Mouse (Mus musculus): ENCODE data around the gene Snd1.

Gene Snd1

GRCm38 (mm10) chr6:28635531-28636348 is 160.8 kb downstream of the Snd1 start:
- no peak for DNase-seq (ENCODE audit: low read depth)

- DNase-seq (ENCODE audit: low read depth): no peak
Measured at GRCm38 (mm10) chr6:28640088-28640487, 165.1 kb downstream of the Snd1 start.

GRCm38 (mm10) chr6:28642909-28643308 is 168.0 kb downstream of the Snd1 start:
- no peak for DNase-seq (ENCODE audit: low read depth)

DNA sequence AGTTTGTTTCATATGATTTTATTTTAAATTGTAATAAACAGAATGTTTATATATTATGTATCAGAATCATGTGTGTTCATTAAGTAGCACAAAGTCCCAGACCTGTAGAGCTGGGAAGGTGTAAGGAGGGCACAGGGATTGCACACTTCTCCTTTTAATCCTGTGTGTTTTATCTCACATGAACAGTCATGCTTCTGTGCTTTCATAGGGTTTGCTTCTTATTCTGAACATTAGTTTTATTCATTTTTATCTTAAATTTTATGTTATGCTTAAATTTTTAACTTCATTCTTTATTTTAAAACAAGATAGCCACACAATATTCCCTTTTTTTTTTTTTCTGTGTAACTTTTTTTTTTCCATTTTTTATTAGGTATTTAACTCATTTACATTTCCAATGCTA is 170.3 kb downstream of the Snd1 start:
- DNase-seq (ENCODE audit: low read depth): no peak

DNA sequence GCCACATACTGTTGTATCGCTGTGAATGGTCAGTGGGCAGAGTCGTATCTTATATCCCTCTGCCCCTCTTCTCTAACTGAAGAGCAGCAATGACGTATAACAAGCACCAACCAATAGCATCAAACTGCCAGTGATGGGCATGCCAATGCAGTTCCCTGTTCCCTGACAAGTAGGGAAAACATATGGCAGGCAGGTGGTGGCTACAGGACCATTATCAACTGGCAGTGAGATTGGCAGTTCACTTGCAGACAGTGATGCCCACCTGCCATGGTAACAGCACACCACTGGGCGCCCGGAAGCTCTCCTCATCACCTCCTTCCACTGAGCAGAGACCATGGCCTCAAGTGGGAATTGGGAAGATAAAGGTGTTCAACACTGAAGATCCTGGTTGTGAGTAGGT is 181.6 kb downstream of the Snd1 start:
- no peak for DNase-seq (ENCODE audit: low read depth)

GRCm38 (mm10) chr6:28663004-28663403 is 188.1 kb downstream of the Snd1 start:
- DNase-seq (ENCODE audit: low read depth): no peak

DNA sequence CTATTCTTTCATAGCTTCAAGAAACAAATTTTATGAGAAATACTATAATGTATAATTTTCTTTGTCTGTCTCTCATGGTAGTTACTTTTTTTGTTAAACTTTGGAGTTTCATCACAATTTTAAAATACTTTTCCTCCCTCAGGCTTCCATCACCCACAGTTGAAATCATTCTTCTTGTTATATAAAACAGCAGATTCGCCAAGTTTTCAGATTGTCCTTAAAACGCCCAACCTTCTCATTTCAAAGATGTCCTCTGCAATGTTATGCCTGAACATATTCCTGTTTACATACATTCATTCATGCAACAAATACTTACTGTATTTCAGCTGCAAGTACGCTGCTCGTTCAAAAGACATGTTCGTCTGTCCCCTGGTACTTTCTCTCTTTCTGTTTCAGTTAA is 188.7 kb downstream of the Snd1 start:
- DNase-seq (ENCODE audit: low read depth): no peak

DNA sequence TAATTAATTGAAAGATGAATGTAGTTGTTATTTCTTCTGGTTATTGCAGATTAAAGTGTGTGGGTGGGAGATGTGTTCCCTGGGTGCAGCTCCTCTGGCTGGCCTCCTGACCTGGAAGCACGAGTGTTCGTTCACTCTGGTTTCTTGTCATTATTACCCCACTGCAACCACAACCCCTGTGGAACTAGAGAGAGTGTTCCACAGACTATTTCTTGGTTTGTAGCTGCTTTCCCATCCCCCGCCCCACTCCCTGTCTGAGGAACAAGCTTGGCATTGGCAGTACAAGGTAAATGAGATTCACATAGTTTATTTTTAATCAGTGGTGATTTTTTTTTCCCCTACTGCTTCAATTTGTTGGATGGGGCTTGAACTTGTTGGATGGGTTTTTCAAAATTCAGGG is 189.8 kb downstream of the Snd1 start:
- DNase-seq (ENCODE audit: low read depth): no peak

DNA sequence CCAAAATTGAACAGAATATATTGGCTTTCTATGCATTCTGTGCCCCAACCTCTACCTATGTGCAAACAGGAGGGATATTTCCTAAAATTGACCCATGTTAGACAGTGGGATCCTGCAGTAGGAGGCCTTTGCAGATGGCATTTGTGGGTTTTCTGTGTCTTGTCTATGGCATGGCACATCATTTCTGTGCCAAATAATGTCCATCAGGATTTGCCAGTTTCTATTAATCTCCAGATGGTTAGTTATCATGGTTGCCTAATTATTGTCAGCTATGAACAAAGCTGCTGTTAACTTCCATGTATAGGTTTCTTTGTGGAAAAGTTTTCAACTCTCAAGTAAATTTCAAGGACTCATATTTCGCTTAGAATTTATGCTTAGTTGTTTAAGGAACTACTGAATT is 192.6 kb downstream of the Snd1 start:
- DNase-seq (ENCODE audit: low read depth): no peak

DNA sequence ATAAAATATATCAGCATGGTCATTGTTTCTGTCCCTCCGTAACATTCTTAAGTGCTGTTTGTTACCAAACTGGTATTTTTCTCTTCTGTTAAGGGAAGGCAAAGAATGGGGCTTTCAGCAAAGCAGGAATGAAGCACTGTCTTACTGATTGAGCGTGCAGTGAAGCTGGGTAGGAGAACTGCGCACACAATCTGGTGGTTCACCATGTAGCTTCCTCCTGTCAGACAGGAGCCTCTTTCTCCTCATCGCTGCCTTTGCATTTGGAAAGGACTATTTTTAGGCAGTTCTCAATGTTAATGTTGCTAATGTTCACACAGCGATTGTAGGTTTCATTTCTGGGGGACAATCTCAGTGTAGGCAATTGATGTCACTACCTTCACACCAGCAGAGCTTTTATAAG is 194.3 kb downstream of the Snd1 start:
- no peak for DNase-seq (ENCODE audit: low read depth)

- no peak for DNase-seq (ENCODE audit: low read depth)
Measured at GRCm38 (mm10) chr6:28672388-28672787, 197.4 kb downstream of the Snd1 start.

GRCm38 (mm10) chr6:28674686-28675085 is 199.7 kb downstream of the Snd1 start:
- DNase-seq (ENCODE audit: low read depth): no peak

- no peak for DNase-seq (ENCODE audit: low read depth)
Measured at GRCm38 (mm10) chr6:28678896-28679295, 204.0 kb downstream of the Snd1 start.

- DNase-seq (ENCODE audit: low read depth): no peak
Measured at GRCm38 (mm10) chr6:28680537-28680936, 205.6 kb downstream of the Snd1 start.

DNA sequence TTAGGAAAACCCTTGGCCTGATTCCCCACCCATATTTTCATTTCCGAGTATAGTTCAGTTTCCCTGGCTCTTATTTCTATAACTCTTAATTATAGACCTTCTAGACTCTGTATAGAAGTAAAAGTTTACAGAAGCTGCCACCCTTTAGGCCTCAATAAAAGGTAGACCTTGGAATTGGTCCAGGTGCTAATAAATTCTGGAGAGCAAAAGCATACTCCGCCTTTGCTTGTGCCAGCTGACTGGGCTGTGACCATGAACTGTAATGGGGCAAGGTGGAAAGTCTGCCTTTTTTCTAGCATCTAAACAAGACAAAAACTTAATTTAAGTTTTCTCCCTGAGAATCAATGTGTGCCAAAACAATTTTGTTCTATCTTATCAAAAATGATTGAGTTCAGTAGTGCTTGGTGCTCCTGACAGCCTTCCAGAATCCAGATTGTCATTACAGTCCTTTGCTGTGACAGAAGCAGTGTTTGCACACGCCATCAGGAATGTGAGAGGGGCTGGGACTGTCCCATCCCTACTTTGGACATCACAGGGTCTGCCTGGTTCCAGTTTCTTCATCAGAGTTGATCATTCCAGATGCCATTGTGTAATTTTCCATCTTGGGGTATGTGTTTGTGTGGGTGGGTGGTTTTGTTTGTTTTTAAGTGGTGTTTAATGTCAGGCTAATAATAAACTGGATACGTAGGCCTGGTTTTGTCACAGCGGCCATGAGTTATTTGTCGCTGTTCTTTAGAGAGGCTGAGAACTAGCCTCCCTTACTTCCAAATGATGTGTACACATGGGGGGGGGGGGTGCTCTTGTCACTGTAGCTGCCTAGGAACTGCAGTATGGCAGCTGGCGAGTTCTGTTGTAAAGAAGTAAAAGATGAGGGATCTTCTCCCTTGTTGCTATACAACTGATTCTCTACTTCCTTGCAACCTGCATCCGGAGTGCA is 206.8 kb downstream of the Snd1 start:
- DNase-seq (ENCODE audit: low read depth): no peak

DNA sequence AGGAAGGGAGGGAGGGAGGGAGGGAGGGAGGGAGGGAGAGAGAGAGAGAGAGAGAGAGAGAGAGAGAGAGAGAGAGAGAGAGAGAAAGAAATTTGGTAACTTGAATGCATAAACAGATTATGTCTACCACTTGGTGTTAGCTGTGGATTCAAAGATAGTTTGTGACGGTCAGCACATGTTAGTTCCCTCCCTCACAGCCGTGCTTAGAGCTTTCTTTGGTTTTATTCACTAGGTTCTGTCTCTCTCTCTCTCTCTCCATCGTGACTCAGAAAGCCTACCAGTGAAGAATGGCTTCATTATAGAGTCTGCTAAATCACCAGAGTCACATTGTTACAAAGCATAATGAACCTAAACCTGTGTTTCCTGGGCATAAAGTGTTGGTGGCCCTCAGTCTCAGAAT is 210.1 kb downstream of the Snd1 start:
- DNase-seq (ENCODE audit: low read depth): no peak

- DNase-seq (ENCODE audit: low read depth): no peak
Measured at GRCm38 (mm10) chr6:28685745-28686144, 210.8 kb downstream of the Snd1 start.

- no peak for DNase-seq (ENCODE audit: low read depth)
Measured at GRCm38 (mm10) chr6:28687776-28688175, 212.8 kb downstream of the Snd1 start.

DNA sequence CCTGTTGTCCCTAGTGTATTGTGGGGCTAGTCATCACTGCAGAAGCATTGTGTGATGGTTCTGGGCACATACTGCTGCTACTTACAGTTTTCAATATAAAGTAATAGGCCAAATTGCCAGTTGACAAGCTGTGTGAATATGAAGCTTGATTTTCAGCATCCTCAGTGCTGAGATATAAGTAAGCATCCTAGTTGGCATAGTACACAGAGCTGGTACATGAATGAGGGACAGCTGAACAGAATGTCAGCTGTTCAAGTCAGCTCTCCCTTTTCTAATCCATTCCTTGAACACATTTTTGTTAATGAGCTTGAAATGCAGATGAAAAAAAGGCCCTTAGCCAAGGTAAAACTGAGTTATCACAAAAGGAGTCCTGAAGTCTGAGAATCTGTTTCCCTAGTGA is 217.7 kb downstream of the Snd1 start:
- DNase-seq (ENCODE audit: low read depth): no peak

DNA sequence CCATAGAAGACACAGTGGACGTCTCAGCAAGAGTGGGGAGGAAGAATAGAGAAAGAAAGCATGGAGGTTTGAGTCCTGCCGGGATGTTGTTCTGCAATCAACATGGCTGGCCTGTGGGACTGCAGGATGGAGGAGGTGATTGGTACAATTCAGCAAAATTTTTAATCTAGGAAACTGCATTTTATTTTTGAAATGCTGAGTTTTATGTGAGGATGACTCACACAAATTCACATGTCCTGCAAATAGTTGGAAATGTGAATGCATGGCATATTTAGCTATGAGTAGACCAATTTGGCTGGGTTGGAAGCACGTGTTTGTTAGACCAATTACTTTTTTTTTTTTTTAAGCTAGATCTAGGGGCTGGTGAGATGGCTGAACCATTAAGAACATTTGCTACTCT is 222.3 kb downstream of the Snd1 start:
- DNase-seq (ENCODE audit: low read depth): no peak

DNA sequence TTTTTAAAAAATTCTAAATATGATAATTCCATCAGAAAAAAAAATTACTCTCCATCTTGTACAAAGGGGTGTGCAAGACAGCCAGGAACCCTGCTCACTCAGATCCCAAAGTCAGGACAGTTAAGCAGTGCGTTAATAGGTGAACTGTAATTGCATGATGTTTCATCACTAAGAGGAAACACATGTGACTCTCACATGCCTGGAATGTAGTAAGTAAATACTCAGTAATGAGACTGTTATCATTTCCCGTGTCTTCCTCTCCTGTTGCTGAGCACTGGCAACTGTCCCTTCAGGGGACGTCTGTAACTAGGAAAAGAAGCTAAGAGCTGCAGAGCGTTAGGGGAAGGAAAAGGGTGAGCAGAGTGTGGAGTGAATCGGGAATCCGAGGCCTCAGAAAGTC is 229.7 kb downstream of the Snd1 start:
- DNase-seq (ENCODE audit: low read depth): no peak

GRCm38 (mm10) chr6:28705384-28706107 is 230.6 kb downstream of the Snd1 start:
- no peak for DNase-seq (ENCODE audit: low read depth)
